Mouse (Mus musculus): ENCODE results near the gene Tmed5.

GRCm38 (mm10) chr5:108060413-108060812, 72.0 kb downstream of the Tmed5 start:
- no peak for TF ChIP-seq POLR2A (IDR thresholded peaks at IDR 0.05; ENCODE audit: low read depth, low read length)
- no peak for TF ChIP-seq CTCF (IDR thresholded peaks at IDR 0.05; ENCODE audit: borderline replicate concordance, insufficient read depth, low read length)
